Mouse (Mus musculus) brain, embryonic 14.5 days (tissue): ENCODE measurements around the gene Prr22.

Source experiments
- CTCF ChIP-seq: fragments of 200-500 bp; IDR thresholded peaks from 2 replicates; pipeline ENCODE4 v1.5.1; 2012; ENCODE audit warnings: inconsistent platforms, mild to moderate bottlenecking, moderate library complexity, borderline replicate concordance; ENCODE audit not compliant: insufficient read depth, insufficient read length; ENCODE audit errors: extremely low read depth
- POLR2A ChIP-seq: fragments of 200-500 bp; IDR thresholded peaks from 2 replicates; pipeline ENCODE4 v1.6.1; 2012; ENCODE audit warnings: mild to moderate bottlenecking, inconsistent platforms, borderline replicate concordance; ENCODE audit not compliant: poor library complexity, insufficient read depth, insufficient read length, severe bottlenecking; ENCODE audit errors: extremely low read depth

GRCm38 (mm10) chr17:56819694-56820111 is 49.7 kb downstream of the Prr22 start:
- TF ChIP-seq CTCF (no peak), POLR2A (no peak)
